Mouse (Mus musculus) heart, postnatal 10 days (tissue): Measurements from ENCODE around the gene Muc16. TPM values are rescaled to one million over a fixed set of nuclear protein-coding genes. Genes with fewer than 3 reads are reported as not detected.

Experiments
- DNase-seq, 2 experiments: peaks; one replicate each; pipeline ENCODE4 v3.0.0; 2021
- intact Hi-C: fragments of 180-260 bp; cut with DNase I; formaldehyde crosslinking; loops from one replicate; pipeline ENCODE4 v1.15.1; 2025
- microRNA-seq, 2 experiments: library from miRNA; unstranded; fragments of <30 nt; microRNA quantifications; one replicate each; pipeline ENCODE4 v1.2.0; 2022
- total RNA-seq, 2 experiments: library from RNA; stranded (reverse); gene quantifications; 2 replicates each; pipeline ENCODE4 v1.2.3; 2021

Muc16 gene
- 1 to 10 TPM; 7.6 to 9.5 TPM for total RNA-seq

GRCm38 (mm10) chr9:18674480-18675154 lies at the start of gene Muc16:
TSS of gene Muc16 (minus strand) at chr9:18674530.
- no peak for DNase-seq
- intact Hi-C loops: no loop called here

- DNase-seq: no peak
- intact Hi-C loops: no loop called here
These were observed 48.4 kb upstream of the Muc16 start for GRCm38 (mm10) chr9:18722712-18723099.

- DNase-seq: peak in 1 of 2 experiments; percentile 2
- intact Hi-C loops: no loop called here
These were observed 47.8 kb upstream of the Muc16 start for GRCm38 (mm10) chr9:18721931-18722711.

DNA sequence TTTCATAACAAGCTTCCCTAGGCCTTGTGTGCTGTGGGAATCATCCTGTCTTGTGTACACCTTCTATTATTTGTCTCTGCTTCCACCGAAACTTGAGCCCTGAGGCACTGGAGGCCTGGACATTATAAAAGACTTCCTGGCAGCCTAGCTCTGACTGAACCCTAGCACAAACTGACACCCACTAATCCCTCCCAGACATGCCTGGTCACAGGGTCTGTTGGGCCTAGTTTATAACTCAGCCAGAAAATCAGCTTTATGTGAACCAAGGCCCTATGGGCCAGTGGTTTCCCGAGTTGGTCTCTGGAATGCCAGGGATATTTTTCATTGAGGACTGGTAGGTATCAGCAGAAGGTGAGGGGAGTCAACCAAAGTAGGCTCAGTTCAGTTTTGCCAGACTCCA lies 46.7 kb upstream of the Muc16 start:
- no peak for DNase-seq
- intact Hi-C loops: no loop called here

- DNase-seq: no peak
- intact Hi-C loops: no loop called here
These were observed 31.3 kb upstream of the Muc16 start for GRCm38 (mm10) chr9:18705628-18706027.

GRCm38 (mm10) chr9:18598366-18598765 lies 76.0 kb downstream of the Muc16 start:
- intact Hi-C loops: no loop called here

GRCm38 (mm10) chr9:18508098-18508497 lies 166.2 kb downstream of the Muc16 start:
- no peak for DNase-seq
- intact Hi-C loops: no loop called here

More at GRCm38 (mm10) chr9:18598366-18598765, 76.0 kb downstream of the Muc16 start:
- no peak for DNase-seq

DNA sequence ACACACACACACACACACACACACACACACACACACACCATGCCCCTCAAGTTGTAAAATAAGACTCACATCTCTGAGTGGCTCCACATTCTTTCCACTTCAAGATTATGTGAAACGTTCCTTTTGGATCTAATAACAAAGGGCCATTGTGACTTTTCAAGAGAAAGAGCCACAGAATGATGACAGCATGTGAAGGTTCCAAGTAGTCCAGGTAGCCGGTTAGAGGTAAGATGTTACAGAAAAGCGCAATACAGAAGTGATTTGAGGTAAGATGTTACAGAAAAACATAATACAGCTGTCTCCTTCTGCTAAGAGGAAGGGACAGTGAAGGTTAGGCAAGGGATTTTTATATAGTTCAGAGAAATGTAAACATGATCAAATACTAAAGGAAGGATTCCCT lies 196.2 kb downstream of the Muc16 start, which contains the start of the genes Zfp558 and Mbd3l1:
Zfp558 (minus strand) TSS at position 101 of the 400 bp plus-strand sequence.
Mbd3l1 (plus strand) TSS at position 192 of the 400 bp plus-strand sequence.
- DNase-seq: no peak
- intact Hi-C loops: no loop called here

GRCm38 (mm10) chr9:18473324-18474128 lies 200.8 kb downstream of the Muc16 start:
- intact Hi-C loops: loop anchor here (5.0 kb wide), 1 partner anchor 181 kb away; the partner anchor contains the start of gene Chordc1
- peak; percentile 79 to 80 for DNase-seq

DNA sequence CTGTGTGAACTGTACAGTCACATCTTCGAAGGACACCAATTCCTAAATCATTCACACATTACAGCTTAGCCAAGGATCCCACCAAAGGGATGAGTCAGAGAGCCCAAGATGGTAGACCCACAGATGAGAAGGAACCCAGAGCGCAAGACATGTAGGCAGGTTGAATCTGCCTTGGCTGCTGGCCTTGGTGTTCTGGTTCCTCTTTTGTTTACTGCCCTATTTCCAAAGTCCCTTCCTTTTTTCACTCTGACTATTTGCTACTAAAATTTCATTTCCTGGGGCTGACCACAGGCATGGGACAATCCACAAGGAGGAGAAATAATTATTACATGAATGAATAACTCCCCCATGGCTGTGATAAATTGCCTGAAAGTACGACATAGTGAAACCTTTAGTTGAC lies 206.3 kb downstream of the Muc16 start:
- intact Hi-C loops: no loop called here
- DNase-seq: no peak

DNA sequence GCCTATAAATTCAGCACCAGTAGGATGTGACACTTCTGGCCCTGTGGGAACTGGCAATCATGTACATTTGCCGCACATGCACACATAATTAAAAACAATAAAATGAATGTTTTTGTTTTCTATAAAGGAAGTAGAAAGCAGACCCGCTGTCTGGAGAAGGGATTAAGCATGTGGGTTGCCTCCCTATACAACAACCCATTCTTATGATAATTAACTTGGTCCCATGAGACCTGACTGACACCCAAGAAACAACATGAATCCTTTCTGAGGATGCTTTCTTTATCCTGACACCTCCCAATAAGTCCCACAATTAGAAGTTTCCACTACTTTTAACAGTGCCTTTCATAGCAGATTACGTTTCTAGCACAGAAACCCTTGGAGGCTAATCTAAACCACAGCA lies 207.0 kb downstream of the Muc16 start:
- no peak for DNase-seq
- intact Hi-C loops: no loop called here

GRCm38 (mm10) chr9:18456520-18456919 lies 217.8 kb downstream of the Muc16 start:
- no peak for DNase-seq
- intact Hi-C loops: no loop called here

Small RNA genes lying within 50 kb of the gene (microRNA-seq; reads per million reads assigned to microRNA genes)
- 0 reads per million in 2 experiments for gene Gm22854

Other genes with a start within 250 kb of the Muc16 start
- gene Mbd3l2, start 243.9 kb downstream of the Muc16 start, total RNA-seq: not detected
- gene Zfp558, start 196.3 kb downstream of the Muc16 start, total RNA-seq: 1 to 10 TPM; 1.9 to 2.3 TPM
- not detected for gene Mbd3l1, start 196.2 kb downstream of the Muc16 start, total RNA-seq
- not detected for gene Olfr24, start 89.5 kb upstream of the Muc16 start, total RNA-seq
- gene Olfr828, start 145.0 kb upstream of the Muc16 start, total RNA-seq: not detected
- gene Olfr829, start 180.4 kb upstream of the Muc16 start, total RNA-seq: not detected
- gene Olfr830, start 200.2 kb upstream of the Muc16 start, total RNA-seq: not detected